Mouse (Mus musculus) brain, embryonic 14.5 days (tissue): Measurements from ENCODE around the gene Fmo2.

Experiments
- CTCF ChIP-seq: fragments of 200-500 bp; IDR thresholded peaks from 2 replicates; pipeline ENCODE4 v1.5.1; 2012; ENCODE audit warnings: inconsistent platforms, mild to moderate bottlenecking, moderate library complexity, borderline replicate concordance; ENCODE audit not compliant: insufficient read depth, insufficient read length; ENCODE audit errors: extremely low read depth
- POLR2A ChIP-seq: fragments of 200-500 bp; IDR thresholded peaks from 2 replicates; pipeline ENCODE4 v1.6.1; 2012; ENCODE audit warnings: mild to moderate bottlenecking, inconsistent platforms, borderline replicate concordance; ENCODE audit not compliant: poor library complexity, insufficient read depth, insufficient read length, severe bottlenecking; ENCODE audit errors: extremely low read depth

DNA sequence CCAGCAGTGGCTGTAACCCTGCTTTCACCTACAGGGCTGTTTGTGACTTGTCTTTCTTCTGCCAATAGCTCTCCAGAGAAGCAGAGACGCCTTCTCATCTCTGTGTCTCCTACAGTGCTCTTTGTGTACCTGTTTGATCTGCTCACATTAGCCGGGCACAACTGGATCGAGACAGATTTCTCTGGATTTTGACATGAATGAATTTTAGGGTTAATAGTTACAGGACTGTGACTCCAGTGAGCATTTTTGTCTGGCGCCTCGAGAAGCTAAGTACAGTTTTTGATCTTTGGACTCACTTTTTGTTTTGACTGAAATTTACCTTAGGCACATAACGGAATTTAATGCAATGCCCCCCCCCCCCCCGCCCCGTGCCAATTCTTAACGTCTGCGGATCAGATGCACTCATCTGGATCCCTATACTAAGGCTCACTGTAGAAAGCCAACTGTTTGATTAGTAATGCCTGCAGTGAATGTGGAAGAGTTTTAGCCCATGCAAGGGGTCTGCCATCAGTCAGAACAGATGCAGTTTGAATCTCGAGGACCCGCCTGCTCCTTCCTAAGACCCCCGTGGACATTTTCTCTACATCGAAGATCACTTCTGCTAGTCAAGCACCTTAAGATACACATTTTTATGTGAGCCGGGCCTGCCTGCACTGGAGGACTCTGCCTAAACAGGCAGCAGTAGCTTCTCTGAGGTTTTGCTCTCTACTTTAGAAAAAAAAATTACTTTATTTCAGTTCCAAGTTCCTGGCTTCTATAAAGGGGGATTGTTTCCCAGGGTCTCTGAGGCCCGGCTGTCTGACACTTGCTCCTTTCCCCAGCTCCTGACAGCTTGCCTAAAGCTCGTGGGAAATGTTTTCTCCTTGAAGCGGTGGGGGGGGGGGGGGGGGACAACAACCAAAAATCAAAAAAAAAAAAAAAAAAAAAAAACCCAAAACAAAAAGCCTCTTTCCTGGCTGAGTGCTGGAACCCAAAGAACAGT lies 40.5 kb downstream of the Fmo2 start:
- TF ChIP-seq CTCF: no peak
- no peak for TF ChIP-seq POLR2A
